Mouse (Mus musculus) MEL (cell line): ENCODE data around the gene Ablim1.

ENCODE experiments used
- CHD1 ChIP-seq: IDR thresholded peaks from 2 replicates; pipeline ENCODE4 v1.6.1; 2012; ENCODE audit warnings: low read depth, mild to moderate bottlenecking, inconsistent platforms, low read length, improper control_type of control experiment
- CTCF ChIP-seq, 3 experiments: IDR thresholded peaks in 2 of 3; conservative IDR thresholded peaks in 1 of 3; 2 replicates each; pipeline ENCODE4 v1.5.1; 2011 to 2012; ENCODE audit warnings: low read length in 3 of 3, low read depth in 2 of 3, mild to moderate bottlenecking in 2 of 3, improper control_type of control experiment in 1 of 3, inconsistent platforms in 1 of 3, mixed read lengths in 1 of 3, moderate library complexity in 1 of 3; ENCODE audit not compliant: control insufficient read depth in 1 of 3, insufficient read depth in 1 of 3, poor library complexity in 1 of 3, severe bottlenecking in 1 of 3
- E2F4 ChIP-seq: IDR thresholded peaks from 2 replicates; pipeline ENCODE4 v1.6.1; 2011; ENCODE audit warnings: low read depth, low read length, improper control_type of control experiment, borderline replicate concordance
- EP300 ChIP-seq, 2 experiments: IDR thresholded peaks; 2 replicates each; pipeline ENCODE4 v1.6.1; 2011; ENCODE audit warnings: improper control_type of control experiment in 2 of 2, low read length in 2 of 2, low read depth in 1 of 2, mild to moderate bottlenecking in 1 of 2
- GATA1 ChIP-seq: IDR thresholded peaks from 2 replicates; pipeline ENCODE4 v1.6.1; 2011; ENCODE audit warnings: low read depth, low read length, improper control_type of control experiment
- NELFE ChIP-seq: IDR thresholded peaks from 2 replicates; pipeline ENCODE4 v1.6.1; 2011; ENCODE audit warnings: low read depth, low read length, improper control_type of control experiment
- POLR2A ChIP-seq, 2 experiments: IDR thresholded peaks; 2 replicates each; pipeline ENCODE4 v1.6.1; 2011 to 2012; ENCODE audit warnings: low read length in 2 of 2, mild to moderate bottlenecking in 2 of 2, control low read depth in 1 of 2, improper control_type of control experiment in 1 of 2, low read depth in 1 of 2, moderate library complexity in 1 of 2; ENCODE audit not compliant: control insufficient read depth in 1 of 2, insufficient read depth in 1 of 2, poor library complexity in 1 of 2
- POLR2AphosphoS2 ChIP-seq: IDR thresholded peaks from 2 replicates; pipeline ENCODE4 v1.6.1; 2011; ENCODE audit warnings: low read length, improper control_type of control experiment
- TAL1 ChIP-seq: IDR thresholded peaks from 2 replicates; pipeline ENCODE4 v1.6.1; 2012; ENCODE audit warnings: mild to moderate bottlenecking, inconsistent platforms, low read length, moderate library complexity, mixed read lengths
- ZMIZ1 ChIP-seq: IDR thresholded peaks from 2 replicates; pipeline ENCODE4 v1.6.1; 2012; ENCODE audit warnings: low read depth, mild to moderate bottlenecking, inconsistent platforms, low read length, improper control_type of control experiment, moderate library complexity

GRCm38 (mm10) chr19:57104171-57104748, 210.5 kb downstream of the Ablim1 start:
- TF ChIP-seq NELFE (no peak), ZMIZ1 (no peak), POLR2A (IDR thresholded peaks at IDR 0.05; ENCODE audit: control insufficient read depth in 1 of 2, insufficient read depth in 1 of 2, low read depth in 1 of 2, low read length in 2 of 2, poor library complexity in 1 of 2) (no peak), CTCF (IDR thresholded peaks at IDR 0.05 in 2 of 3, conservative IDR thresholded peaks at IDR 0.05 in 1 of 3; ENCODE audit: control insufficient read depth in 1 of 3, insufficient read depth in 1 of 3, low read depth in 2 of 3, low read length in 3 of 3, poor library complexity in 1 of 3, severe bottlenecking in 1 of 3) (no peak), POLR2AphosphoS2 (no peak), EP300 (IDR thresholded peaks at IDR 0.05; ENCODE audit: low read depth in 1 of 2, low read length in 2 of 2) (no peak), TAL1 (no peak), CHD1 (no peak), E2F4 (no peak), GATA1 (no peak)
